Mouse (Mus musculus): ENCODE data around the gene Zcchc2.

DNA sequence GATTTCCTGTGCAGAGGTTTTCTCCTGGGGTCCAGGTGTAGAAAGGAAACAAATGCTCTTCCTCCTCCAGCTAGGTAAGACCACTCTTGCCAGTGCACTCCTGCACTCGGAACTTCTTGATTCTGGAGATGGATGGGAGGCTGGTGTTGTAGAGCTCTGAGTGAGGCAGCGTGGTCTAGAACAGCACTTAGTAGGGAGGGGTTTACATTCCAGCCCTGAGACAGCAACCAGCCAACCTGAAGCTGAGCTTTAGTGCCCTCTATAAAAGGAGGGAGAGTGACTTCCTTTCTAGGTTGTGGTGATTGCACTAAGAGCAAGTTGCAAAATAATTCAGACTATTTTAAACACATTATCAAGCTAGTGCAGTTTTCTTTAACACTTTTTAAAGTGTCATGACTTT lies 5.8 kb downstream of the Zcchc2 start:
- TF ChIP-seq CTCF (IDR thresholded peaks at IDR 0.05; ENCODE audit: low read depth, low read length) (no peak), POLR2A (IDR thresholded peaks at IDR 0.05; ENCODE audit: insufficient read depth, low read length) (no peak), EP300 (IDR thresholded peaks at IDR 0.05; ENCODE audit: insufficient read depth, low read depth, low read length) (no peak)
